Comparison of ENCODE assay signal across 11 mouse cellular contexts in the genomic region with DNA sequence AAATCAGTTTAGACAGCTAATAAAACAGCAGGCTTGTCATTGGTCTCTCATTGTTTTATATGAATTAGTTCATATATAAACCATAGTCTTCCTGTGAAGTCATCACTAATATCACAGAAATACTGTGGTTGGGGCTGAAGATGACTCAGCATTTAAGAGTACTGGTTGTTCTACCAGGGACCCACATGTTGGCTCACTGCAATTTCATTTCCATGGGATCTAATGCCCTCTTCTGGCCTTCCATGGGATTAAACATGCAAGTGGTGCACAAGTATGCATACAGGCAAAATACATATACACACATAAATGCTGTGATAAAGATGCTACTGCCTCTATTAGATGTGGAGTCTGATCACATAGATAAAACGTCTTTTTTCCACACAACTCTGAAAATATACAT.
DNase-seq lines count a peak whose midpoint lies in the region; ATAC-seq lines count a peak whose summit lies in the region.
"Had no signal": no experiment of that assay in that cellular context is flagged by ENCODE, and none has a peak within 500 bp of the region (broad histone marks: within the 10 kb centered on the region; RNA-seq: fewer than 3 reads in every experiment).

No protein-coding gene starts in this region.

- no peak for ATAC-seq in hindbrain, embryonic 12.5 days (ENCODE audit: low FRiP score)
- ATAC-seq in granulocyte monocyte progenitor cell, adult 5-6 weeks (replicated peaks; ENCODE audit: poor library complexity, severe bottlenecking): peak; percentile 30; the same call in 1 of the 2 replicates

- no peaks in the 10 kb centered on the region for H3K4me1 ChIP-seq in hindbrain, embryonic 10.5 days (replicated peaks)
- H3K4me1 ChIP-seq in hindbrain, embryonic 12.5 days: no peaks in the 10 kb centered on the region
- H3K4me1 ChIP-seq: heart, embryonic 15.5 days; liver, embryonic 15.5 days had no signal

- 58% methylated on average over 1 of the region's 1 CpGs for WGBS in hindbrain, embryonic 10.5 days
- 43% methylated on average over 1 of the region's 1 CpGs for WGBS in hindbrain, embryonic 12.5 days

- no peak overlapping the region for H3K27ac ChIP-seq in hindbrain, embryonic 10.5 days
- H3K27ac ChIP-seq in hindbrain, embryonic 12.5 days: no peak overlapping the region
- H3K27ac ChIP-seq: heart, embryonic 15.5 days; liver, embryonic 15.5 days had no signal

- H3K36me3 ChIP-seq in hindbrain, embryonic 10.5 days: no peaks in the 10 kb centered on the region
- no peaks in the 10 kb centered on the region for H3K36me3 ChIP-seq in hindbrain, embryonic 12.5 days
- H3K36me3 ChIP-seq: heart, embryonic 15.5 days; liver, embryonic 15.5 days had no signal

- H3K9me3 ChIP-seq in hindbrain, embryonic 10.5 days: no peaks in the 10 kb centered on the region
- no peaks in the 10 kb centered on the region for H3K9me3 ChIP-seq in hindbrain, embryonic 12.5 days (replicated peaks)
- H3K9me3 ChIP-seq: heart, embryonic 15.5 days; liver, embryonic 15.5 days had no signal

- no peak overlapping the region for H3K4me2 ChIP-seq in hindbrain, embryonic 12.5 days (replicated peaks)
- H3K4me2 ChIP-seq: heart, embryonic 15.5 days; liver, embryonic 15.5 days had no signal

- peak; percentile 5 for DNase-seq in hindbrain, embryonic 10.5 days (ENCODE audit: low spot score)
- DNase-seq in 3T3-L1 (ENCODE audit: low read depth, low spot score) (peak; percentile 61), MEL-GATA-1-ER (ENCODE audit: extremely low read depth, low read depth) (peak; percentile 49)
- no peak for DNase-seq in ovary, adult 18-20 months (ENCODE audit: low spot score)
- DNase-seq in gastrocnemius, postnatal 4 days (ENCODE audit: low spot score in 2 of 2): no peak
- DNase-seq in urinary bladder, postnatal 36 days (ENCODE audit: low spot score in 2 of 2): no peak
- DNase-seq: cerebellum, adult 11-12 months had no signal

- no peak overlapping the region for H3K9ac ChIP-seq in hindbrain, embryonic 12.5 days
- H3K9ac ChIP-seq: heart, embryonic 15.5 days; liver, embryonic 15.5 days had no signal

- no peak overlapping the region for H3K4me3 ChIP-seq in hindbrain, embryonic 10.5 days
- no peak overlapping the region for H3K4me3 ChIP-seq in hindbrain, embryonic 12.5 days
- H3K4me3 ChIP-seq: heart, embryonic 15.5 days; liver, embryonic 15.5 days had no signal

- H3K27me3 ChIP-seq in hindbrain, embryonic 10.5 days (ENCODE audit: insufficient read depth, poor library complexity, severe bottlenecking): no peaks in the 10 kb centered on the region
- no peaks in the 10 kb centered on the region for H3K27me3 ChIP-seq in hindbrain, embryonic 12.5 days
- H3K27me3 ChIP-seq: heart, embryonic 15.5 days; liver, embryonic 15.5 days had no signal

Comparison
In these comparisons a context has a peak if more than half of its experiments do, and no peak if none do; other contexts are left out.
1. DNase-seq: peak in hindbrain, embryonic 10.5 days (single experiment), 3T3-L1 (single experiment) and MEL-GATA-1-ER (single experiment); none in ovary, adult 18-20 months (single experiment), gastrocnemius, postnatal 4 days (0 of 2) and urinary bladder, postnatal 36 days (0 of 2).